Mouse (Mus musculus) myocyte (in vitro differentiated cells): Measurements from ENCODE around the gene Svip. TPM values are rescaled to one million over a fixed set of nuclear protein-coding genes. Genes with fewer than 3 reads are reported as not detected.

Source experiments
- H3K27me3 ChIP-seq: one replicate; pipeline ENCODE4 v1.6.1; 2011; ENCODE audit not compliant: control insufficient read depth, insufficient read depth, insufficient read length
- H3K36me3 ChIP-seq: one replicate; pipeline ENCODE4 v1.6.1; 2011; ENCODE audit not compliant: control insufficient read depth, insufficient read depth
- H3K4me2 ChIP-seq: one replicate; pipeline ENCODE4 v1.6.1; 2011; ENCODE audit warnings: low read depth, control low read depth
- H3K4me3 ChIP-seq: one replicate; pipeline ENCODE4 v1.5.1; 2011; ENCODE audit warnings: mild to moderate bottlenecking, control low read depth, moderate library complexity
- H3K79me2 ChIP-seq: one replicate; pipeline ENCODE4 v1.6.1; 2011; ENCODE audit not compliant: control insufficient read depth, insufficient read depth
- H3ac ChIP-seq: one replicate; pipeline ENCODE4 v1.6.1; 2011; ENCODE audit not compliant: control insufficient read depth, insufficient read length
- CEBPB ChIP-seq: IDR thresholded peaks from 2 replicates; pipeline ENCODE4 v1.6.1; 2011; ENCODE audit warnings: mild to moderate bottlenecking, moderate library complexity; ENCODE audit not compliant: poor library complexity, insufficient read depth, severe bottlenecking
- E2F4 ChIP-seq: IDR thresholded peaks from one replicate; pipeline ENCODE4 v1.6.1; 2011; ENCODE audit warnings: mild to moderate bottlenecking, control low read depth, moderate library complexity; ENCODE audit not compliant: insufficient read depth
- MAX ChIP-seq: IDR thresholded peaks from one replicate; pipeline ENCODE4 v1.6.1; 2011; ENCODE audit warnings: low read depth, mild to moderate bottlenecking, control low read depth
- MYOD1 ChIP-seq, 3 experiments: IDR thresholded peaks; one replicate each; pipeline ENCODE4 v1.6.1; 2011; ENCODE audit warnings: control low read depth in 2 of 3, low read depth in 2 of 3, mild to moderate bottlenecking in 2 of 3, moderate library complexity in 1 of 3; ENCODE audit not compliant: insufficient read length in 2 of 3, control insufficient read depth in 1 of 3
- MYOG ChIP-seq, 3 experiments: IDR thresholded peaks; one replicate each; pipeline ENCODE4 v1.6.1; 2011; ENCODE audit warnings: control low read depth in 2 of 3, low read depth in 2 of 3, mild to moderate bottlenecking in 2 of 3; ENCODE audit not compliant: insufficient read length in 2 of 3, control insufficient read depth in 1 of 3, insufficient read depth in 1 of 3
- POLR2A ChIP-seq: IDR thresholded peaks from one replicate; pipeline ENCODE4 v1.6.1; 2011; ENCODE audit warnings: low read depth, mild to moderate bottlenecking, control low read depth, moderate library complexity; ENCODE audit not compliant: insufficient read length
- POLR2AphosphoS2 ChIP-seq: IDR thresholded peaks from one replicate; pipeline ENCODE4 v1.6.1; 2011; ENCODE audit warnings: low read depth, control low read depth; ENCODE audit not compliant: insufficient read length
- REST ChIP-seq: IDR thresholded peaks from one replicate; pipeline ENCODE4 v1.6.1; 2011; ENCODE audit warnings: mild to moderate bottlenecking, control low read depth, moderate library complexity; ENCODE audit not compliant: insufficient read depth, insufficient read length
- SRF ChIP-seq: IDR thresholded peaks from one replicate; pipeline ENCODE4 v1.6.1; 2011; ENCODE audit warnings: low read depth; ENCODE audit not compliant: control insufficient read depth, insufficient read length
- TCF12 ChIP-seq: IDR thresholded peaks from one replicate; pipeline ENCODE4 v1.6.1; 2011; ENCODE audit warnings: mild to moderate bottlenecking, control low read depth; ENCODE audit not compliant: poor library complexity, insufficient read depth, severe bottlenecking
- TCF3 ChIP-seq: IDR thresholded peaks from one replicate; pipeline ENCODE4 v1.6.1; 2011; ENCODE audit warnings: low read depth, control low read depth; ENCODE audit not compliant: insufficient read length
- USF1 ChIP-seq: IDR thresholded peaks from one replicate; pipeline ENCODE4 v1.6.1; 2011; ENCODE audit warnings: low read depth, mild to moderate bottlenecking, control low read depth, moderate library complexity
- polyA plus RNA-seq: library from polyadenylated mRNA; unstranded; fragments of >200 nt; fragmentation: generic; extraction: Trizol; gene quantifications from one replicate; pipeline ENCODE4 v1.2.1, GENCODE M21; 2012; ENCODE audit warnings: missing spikeins

Gene Svip
- polyA plus RNA-seq, 1 experiment: 0.80 TPM

DNA sequence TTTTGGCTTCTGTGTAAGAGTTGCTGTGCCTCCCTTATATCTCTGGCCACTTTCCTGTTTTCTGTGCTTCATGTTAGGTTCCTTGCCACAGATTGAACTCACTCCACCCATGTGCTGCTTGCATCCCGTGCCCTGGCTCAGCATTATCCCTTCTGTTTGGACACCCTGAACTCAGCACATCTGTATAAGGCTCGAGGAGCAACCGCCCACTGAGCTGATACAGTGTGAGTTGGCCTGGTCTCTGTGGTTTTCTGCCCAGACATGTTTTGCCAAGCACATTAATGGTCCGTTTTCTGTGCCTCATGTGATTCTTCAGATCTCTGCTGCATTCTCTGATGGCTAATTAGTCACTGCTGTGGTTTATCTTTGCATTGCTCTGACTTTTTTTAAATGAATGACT lies 38.2 kb downstream of the Svip start:
- H3ac ChIP-seq: no peak overlapping the region
- no peaks in the 10 kb centered on the region for H3K79me2 ChIP-seq
- no peak overlapping the region for H3K4me3 ChIP-seq
- no peaks in the 10 kb centered on the region for H3K27me3 ChIP-seq
- H3K4me2 ChIP-seq: peak overlapping the region; percentile 28
- no peaks in the 10 kb centered on the region for H3K36me3 ChIP-seq
- no peak for TF ChIP-seq SRF
- TF ChIP-seq MYOG (IDR thresholded peaks at IDR 0.05; ENCODE audit: control insufficient read depth in 1 of 3, insufficient read depth in 1 of 3, insufficient read length in 2 of 3, low read depth in 2 of 3): no peak
- peak; percentile 36 for TF ChIP-seq USF1
- TF ChIP-seq E2F4: no peak

DNA sequence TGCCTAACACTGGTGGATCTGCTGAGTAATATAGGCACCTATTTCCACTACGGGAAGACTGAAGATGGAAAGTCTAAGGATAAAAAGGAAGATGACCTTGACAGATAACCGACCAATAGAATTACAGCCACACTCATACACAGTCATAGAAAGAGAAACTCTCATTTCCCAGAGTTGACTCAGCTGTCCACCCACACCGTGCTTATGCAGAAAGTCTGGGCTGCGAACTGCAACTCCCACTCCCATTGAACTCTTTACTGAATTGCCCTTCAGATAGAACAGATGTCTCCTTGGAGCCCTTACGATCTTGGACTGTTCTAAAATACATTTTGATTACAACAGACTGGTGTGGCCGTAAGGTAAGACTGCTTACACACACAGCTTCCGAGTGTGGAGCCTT lies 41.1 kb downstream of the Svip start:
- peak overlapping the region; percentile 48 for H3K4me2 ChIP-seq
- H3K79me2 ChIP-seq: no peaks in the 10 kb centered on the region
- no peaks in the 10 kb centered on the region for H3K27me3 ChIP-seq
- H3K36me3 ChIP-seq: no peaks in the 10 kb centered on the region
- no peak overlapping the region for H3ac ChIP-seq
- TF ChIP-seq MYOD1 (IDR thresholded peaks at IDR 0.05; ENCODE audit: control insufficient read depth in 1 of 3, insufficient read length in 2 of 3, low read depth in 2 of 3) (peak in 2 of 3 experiments; percentile 26 to 35), CEBPB (no peak), TCF12 (no peak)
- H3K4me3 ChIP-seq: no peak overlapping the region

DNA sequence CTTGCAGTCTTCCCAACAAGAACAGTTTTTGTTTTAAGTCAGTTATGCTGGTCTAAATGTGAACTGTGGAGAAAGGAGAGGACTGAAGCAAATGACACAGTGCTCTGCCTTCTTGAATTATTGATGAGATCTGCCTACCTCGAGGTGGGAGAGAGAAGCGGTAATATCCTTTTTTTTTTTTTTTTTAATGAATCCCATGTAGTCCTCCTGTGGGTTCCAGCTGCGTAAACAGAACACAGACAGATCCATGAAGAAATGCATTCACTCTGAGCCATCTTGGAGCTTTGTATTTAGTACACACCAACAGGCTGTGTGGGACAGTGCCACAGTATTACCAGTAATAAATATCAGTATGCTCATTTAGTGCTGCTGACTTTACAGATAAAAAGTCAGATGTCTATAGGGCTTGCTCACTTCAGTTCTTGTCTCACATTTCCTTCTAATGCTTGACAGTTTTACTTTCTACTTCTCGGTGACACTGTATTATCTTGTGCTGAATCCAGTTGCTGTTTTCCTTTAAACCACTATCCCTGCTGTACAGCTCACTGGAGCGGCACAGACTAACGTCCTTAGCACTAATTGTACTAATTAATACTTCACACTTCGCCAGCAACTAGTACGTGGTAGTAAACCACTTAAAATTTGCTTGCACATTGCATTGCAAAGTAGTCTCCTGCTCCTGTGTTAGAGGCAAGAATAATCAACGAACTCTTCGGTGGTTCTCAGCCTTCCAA lies 43.4 kb downstream of the Svip start:
- no peak overlapping the region for H3ac ChIP-seq
- TF ChIP-seq E2F4: no peak
- no peak for TF ChIP-seq MYOG (IDR thresholded peaks at IDR 0.05; ENCODE audit: control insufficient read depth in 1 of 3, insufficient read depth in 1 of 3, insufficient read length in 2 of 3, low read depth in 2 of 3)
- no peak for TF ChIP-seq TCF12
- no peak for TF ChIP-seq USF1
- no peak for TF ChIP-seq POLR2AphosphoS2
- TF ChIP-seq POLR2A: no peak
- TF ChIP-seq CEBPB: no peak
- no peak for TF ChIP-seq REST
- H3K27me3 ChIP-seq: no peaks in the 10 kb centered on the region
- H3K4me2 ChIP-seq: no peak overlapping the region
- no peak overlapping the region for H3K4me3 ChIP-seq
- no peaks in the 10 kb centered on the region for H3K36me3 ChIP-seq
- no peaks in the 10 kb centered on the region for H3K79me2 ChIP-seq

DNA sequence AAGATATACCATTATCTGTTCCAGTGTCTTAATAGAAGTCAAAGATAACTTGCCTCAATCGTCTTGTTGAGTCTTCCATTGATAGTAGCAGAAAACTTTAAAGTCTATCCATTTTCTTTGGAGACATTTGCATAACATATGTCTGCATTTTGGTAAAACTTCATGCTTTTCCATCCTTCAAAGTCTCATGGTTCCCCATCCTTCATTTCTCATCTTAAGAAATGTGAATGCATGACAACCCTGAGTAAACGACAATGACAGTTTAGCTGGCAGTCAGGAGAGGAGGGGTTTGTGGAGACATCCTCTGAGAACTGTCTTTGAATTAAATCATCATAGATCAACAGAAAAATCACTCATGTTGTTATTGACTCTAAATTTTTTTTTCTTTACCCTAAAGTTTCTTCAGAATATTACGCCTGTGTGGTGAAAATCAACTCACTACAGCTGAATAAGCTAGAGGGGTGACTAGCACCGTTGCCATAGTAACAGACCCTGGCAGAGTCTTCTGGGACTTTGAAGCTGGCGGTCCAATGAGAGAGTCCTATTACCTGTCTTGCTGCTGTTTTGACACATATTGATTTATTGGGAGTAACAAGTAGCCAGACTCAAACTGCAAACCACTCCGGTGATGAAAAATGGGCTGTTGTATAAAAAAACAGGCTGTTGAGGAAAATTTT lies 45.0 kb downstream of the Svip start:
- no peak overlapping the region for H3K4me2 ChIP-seq
- no peaks in the 10 kb centered on the region for H3K79me2 ChIP-seq
- no peak for TF ChIP-seq TCF3

DNA sequence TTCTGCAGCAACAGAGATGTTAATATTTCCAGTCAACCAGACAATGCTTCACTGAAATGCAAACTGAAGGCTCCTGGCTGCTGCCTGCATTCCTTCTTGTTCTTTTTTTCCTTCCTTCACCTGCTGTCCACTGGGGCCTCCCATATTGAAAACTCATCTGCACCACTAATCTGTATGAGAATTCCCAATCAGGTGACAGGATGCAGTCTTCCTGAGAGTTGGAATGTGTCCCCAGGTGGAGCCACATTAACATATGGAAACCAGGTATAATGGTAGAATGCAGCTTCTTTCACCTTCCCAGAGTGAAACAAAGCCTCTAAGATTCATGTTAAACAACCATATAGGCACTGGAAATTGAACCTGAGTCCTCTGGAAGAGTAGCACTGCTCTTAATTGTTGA lies 48.1 kb downstream of the Svip start:
- no peaks in the 10 kb centered on the region for H3K79me2 ChIP-seq
- H3ac ChIP-seq: no peak overlapping the region
- peaks cover 5% of the 10 kb centered on the region for H3K36me3 ChIP-seq
- no peak for TF ChIP-seq POLR2A
- no peak for TF ChIP-seq POLR2AphosphoS2
- TF ChIP-seq TCF3: no peak
- no peak for TF ChIP-seq CEBPB
- TF ChIP-seq USF1: no peak
- TF ChIP-seq MYOD1 (IDR thresholded peaks at IDR 0.05; ENCODE audit: control insufficient read depth in 1 of 3, insufficient read length in 2 of 3, low read depth in 2 of 3): no peak
- TF ChIP-seq MAX: no peak
- no peaks in the 10 kb centered on the region for H3K27me3 ChIP-seq
- no peak overlapping the region for H3K4me3 ChIP-seq
- no peak overlapping the region for H3K4me2 ChIP-seq

More for the DNA sequence above, 45.0 kb downstream of the Svip start:
- H3K36me3 ChIP-seq: no peaks in the 10 kb centered on the region
- no peak overlapping the region for H3K4me3 ChIP-seq
- no peak overlapping the region for H3ac ChIP-seq
- no peaks in the 10 kb centered on the region for H3K27me3 ChIP-seq

GRCm38 (mm10) chr7:51955424-51956041 lies 50.3 kb downstream of the Svip start:
- Histone ChIP-seq H3K36me3 (peaks cover 5% of the 10 kb centered on the region), H3K27me3 (no peaks in the 10 kb centered on the region), H3K79me2 (no peaks in the 10 kb centered on the region), H3K4me3 (no peak overlapping the region), H3ac (no peak overlapping the region), H3K4me2 (no peak overlapping the region)
- no peak for TF ChIP-seq E2F4
- no peak for TF ChIP-seq MAX
- TF ChIP-seq POLR2A: no peak
- TF ChIP-seq POLR2AphosphoS2: no peak

Other genes with a start within 250 kb of the Svip start
- 8.5 TPM for gene Gas2, start 144.0 kb downstream of the Svip start, polyA plus RNA-seq
- gene Fancf, start 143.8 kb downstream of the Svip start, polyA plus RNA-seq: 7.2 TPM
- gene 1700015G11Rik, start 9.7 kb upstream of the Svip start, polyA plus RNA-seq: not detected